Mouse (Mus musculus) hindbrain, postnatal 0 days (tissue): ENCODE data around the gene Meig1. TPM values are rescaled to one million over a fixed set of nuclear protein-coding genes. Genes with fewer than 3 reads are reported as not detected.
A peak's percentile ranks its signal among the peaks of the same experiment; 100 is the strongest.

Experiments
- ATAC-seq: fragments of 200-750 bp; cut with Nextera tagmentation; 2 replicates; pipeline ENCODE4 v1.8.0; 2017; ENCODE audit warnings: mild to moderate bottlenecking, moderate TSS enrichment, moderate library complexity
- DNase-seq: peaks from one replicate; pipeline ENCODE4 v3.0.0-alpha.2; 2015; ENCODE audit warnings: low spot score
- H3K27ac ChIP-seq: fragments of 300-500 bp; sonication (generic); 2 replicates; pipeline ENCODE4 v1.5.1; 2014; ENCODE audit warnings: mild to moderate bottlenecking
- H3K27me3 ChIP-seq: fragments of 300-500 bp; sonication (generic); 2 replicates; pipeline ENCODE4 v1.6.1; 2014; ENCODE audit warnings: low read length, mixed read lengths; ENCODE audit not compliant: insufficient read depth
- H3K36me3 ChIP-seq: fragments of 300-500 bp; sonication (generic); 2 replicates; pipeline ENCODE4 v1.6.1; 2014; ENCODE audit warnings: low read length, mixed read lengths; ENCODE audit not compliant: insufficient read depth
- H3K4me1 ChIP-seq: fragments of 300-500 bp; sonication (generic); 2 replicates; pipeline ENCODE4 v1.6.1; 2014; ENCODE audit warnings: antibody characterized with exemption, low read length, mixed read lengths; ENCODE audit not compliant: insufficient read depth
- H3K4me2 ChIP-seq: fragments of 300-500 bp; sonication (generic); 2 replicates; pipeline ENCODE4 v1.6.1; 2014; ENCODE audit warnings: low read depth, mild to moderate bottlenecking, low read length, moderate library complexity, mixed read lengths
- H3K4me3 ChIP-seq: fragments of 300-500 bp; sonication (generic); 2 replicates; pipeline ENCODE4 v1.5.1; 2014; ENCODE audit warnings: low read length
- H3K9ac ChIP-seq: fragments of 300-500 bp; sonication (generic); replicated peaks from 2 replicates; pipeline ENCODE4 v1.6.1; 2014; ENCODE audit warnings: mild to moderate bottlenecking, low read length, moderate library complexity, mixed read lengths
- H3K9me3 ChIP-seq: fragments of 300-500 bp; sonication (generic); 2 replicates; pipeline ENCODE4 v1.6.1; 2016; ENCODE audit warnings: low read length, mixed read lengths
- CTCF ChIP-seq: IDR thresholded peaks from 2 replicates; pipeline ENCODE4 v1.5.1; 2016; ENCODE audit warnings: antibody characterized with exemption, control low read depth, low read depth
- WGBS: fragments of 180-500 bp; shearing (Covaris S2); extraction: QIAGEN DNeasy Blood & Tissue Kit; methylation state at CpG from one replicate; pipeline ENCODE4 v1.1.7; 2014; 5-methylcytosine and 5-hydroxymethylcytosine counted together
- polyA plus RNA-seq: library from polyadenylated mRNA; unstranded; fragments of >200 nt; fragmentation: Nextera tagmentation; extraction: Ambion mirVana; gene quantifications from 2 replicates; pipeline ENCODE4 v1.2.1, GENCODE M21; 2015
- total RNA-seq: library from RNA; depleted of rRNA; stranded (reverse); fragments of >200 nt; gene quantifications from 2 replicates; pipeline ENCODE4 v1.2.3, GENCODE M21; 2014

Gene Meig1
- total and polyA plus RNA-seq, 2 experiments from 2014 or later = 3.0 to 12.4 TPM

- 80% methylated on average over 6 of the region's 6 CpGs for WGBS
- ATAC-seq (no peak), DNase-seq (no peak)
- H3K36me3 ChIP-seq = peaks cover 11% of the 10 kb centered on the region; the same call in 1 of the 2 replicates
- no peaks in the 10 kb centered on the region for H3K27me3 ChIP-seq
- H3K9ac ChIP-seq = no peak overlapping the region
- H3K4me3 ChIP-seq = no peak overlapping the region
- no peaks in the 10 kb centered on the region for H3K4me1 ChIP-seq
- H3K9me3 ChIP-seq = no peaks in the 10 kb centered on the region
- no peak for TF ChIP-seq CTCF
- no peak overlapping the region for H3K4me2 ChIP-seq
- H3K27ac ChIP-seq = no peak overlapping the region
These were observed 13.1 kb upstream of the Meig1 start for GRCm38 (mm10) chr2:3435369-3436061.

GRCm38 (mm10) chr2:3430956-3431355, 8.5 kb upstream of the Meig1 start:
- Histone ChIP-seq H3K9me3 (no peaks in the 10 kb centered on the region), H3K27ac (no peak overlapping the region), H3K27me3 (no peaks in the 10 kb centered on the region), H3K4me1 (no peaks in the 10 kb centered on the region), H3K4me2 (no peak overlapping the region), H3K9ac (no peak overlapping the region), H3K36me3 (peaks cover 3% of the 10 kb centered on the region; the same call in 1 of the 2 replicates), H3K4me3 (no peak overlapping the region)
- 93% methylated on average over 9 of the region's 9 CpGs for WGBS
- ATAC-seq (no peak), DNase-seq (no peak)
- TF ChIP-seq CTCF = no peak

GRCm38 (mm10) chr2:3424579-3424910, 2.1 kb upstream of the Meig1 start:
- TF ChIP-seq CTCF = no peak
- Histone ChIP-seq H3K27me3 (no peaks in the 10 kb centered on the region), H3K36me3 (no peaks in the 10 kb centered on the region; the same call in 1 of the 2 replicates), H3K4me1 (0 out of 2 replicates have a peak, but pooled peaks cover 3% of the 10 kb centered on the region), H3K27ac (no peak overlapping the region), H3K4me3 (peak overlapping the region; percentile 70), H3K9ac (peak overlapping the region; percentile 56), H3K9me3 (no peaks in the 10 kb centered on the region), H3K4me2 (peak overlapping the region; percentile 99)
- ATAC-seq = no peak
- no peak for DNase-seq
- WGBS = 8% methylated on average over 10 of the region's 10 CpGs

DNA sequence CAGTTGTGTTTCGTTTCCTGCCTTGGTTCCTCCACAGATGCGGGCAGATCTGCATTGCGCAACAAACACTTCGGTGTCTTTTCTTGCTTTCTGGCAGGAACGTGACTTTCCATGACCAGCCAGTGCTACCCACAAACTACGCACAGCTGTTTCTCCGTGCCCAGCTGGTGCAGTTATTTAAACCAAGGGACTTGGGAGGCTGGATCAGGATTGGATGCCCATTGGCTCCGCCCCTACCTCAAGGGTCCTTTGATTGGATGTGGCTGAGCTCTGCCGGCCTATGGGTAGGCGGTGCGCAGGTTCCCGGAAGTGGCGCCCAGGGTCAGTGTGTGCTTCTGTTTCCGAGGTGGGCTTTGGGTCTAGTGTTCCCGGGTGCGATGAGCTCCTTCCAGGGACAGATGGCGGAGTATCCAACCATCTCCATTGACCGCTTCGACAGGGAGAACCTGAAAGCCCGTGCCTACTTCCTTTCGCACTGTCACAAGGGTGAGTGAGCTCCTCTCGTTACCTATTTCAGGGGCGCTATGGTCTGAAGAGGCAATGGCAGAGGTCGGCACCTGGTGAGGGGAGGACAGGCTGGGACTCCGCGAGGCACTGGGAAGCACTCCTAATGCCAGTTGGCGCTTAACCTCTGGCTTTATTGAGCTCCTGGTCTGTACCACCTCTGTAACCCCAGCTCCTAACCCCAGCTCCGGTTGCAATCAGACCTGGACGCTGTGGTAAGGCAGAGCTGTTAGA, 1.6 kb upstream of the Meig1 start, which contains the start of gene Dclre1c:
Dclre1c (plus strand) TSS at position 291 of the 738 bp plus-strand sequence.
- peak; percentile 99 for ATAC-seq

DNA sequence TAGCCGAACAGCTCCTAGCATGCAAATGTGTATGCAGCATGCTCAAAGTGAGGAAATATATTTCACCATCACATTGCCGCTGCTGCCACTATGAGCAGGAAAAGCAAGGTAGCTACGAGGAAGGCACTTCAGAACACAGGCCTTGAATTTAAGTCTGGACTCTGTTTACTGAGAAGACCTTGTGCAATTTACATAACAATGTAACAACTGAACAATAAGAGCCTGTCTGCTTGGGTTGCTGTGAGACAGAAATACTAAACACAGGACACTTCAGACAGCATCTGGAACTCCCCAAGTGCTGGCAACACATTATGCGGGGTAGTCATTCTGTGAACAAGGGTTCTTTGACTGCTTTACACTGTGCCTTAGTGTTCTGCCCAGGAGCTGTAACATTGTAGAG, 2.3 kb downstream of the Meig1 start:
- Histone ChIP-seq H3K27ac (no peak overlapping the region), H3K36me3 (no peaks in the 10 kb centered on the region), H3K9me3 (no peaks in the 10 kb centered on the region), H3K27me3 (no peaks in the 10 kb centered on the region), H3K4me2 (no peak overlapping the region), H3K4me3 (no peak overlapping the region), H3K9ac (no peak overlapping the region), H3K4me1 (0 out of 2 replicates have a peak, but pooled peaks cover 3% of the 10 kb centered on the region)
- DNase-seq = peak; percentile 47
- TF ChIP-seq CTCF = no peak
- WGBS = 37% methylated on average over 4 of the region's 4 CpGs
- no peak for ATAC-seq

More for the DNA sequence above, 1.6 kb upstream of the Meig1 start, which contains the start of gene Dclre1c:
- peak within 1 kb of the TSS; percentile 99 for H3K4me2 ChIP-seq
- H3K4me3 ChIP-seq = peak within 1 kb of the TSS; percentile 70
- TF ChIP-seq CTCF = peak; percentile 19; the same call in 1 of the 2 replicates
- no peak within 1 kb of the TSS for H3K27ac ChIP-seq
- DNase-seq = peak; percentile 95
- 0 out of 2 replicates have a peak, but pooled peaks cover 3% of the 10 kb centered on the region for H3K4me1 ChIP-seq
- WGBS = under 1% methylated on average over 29 of the region's 29 CpGs
- no peaks in the 10 kb centered on the region for H3K9me3 ChIP-seq
- no peaks in the 10 kb centered on the region; the same call in 1 of the 2 replicates for H3K36me3 ChIP-seq
- H3K27me3 ChIP-seq = no peaks in the 10 kb centered on the region
- H3K9ac ChIP-seq = peak within 1 kb of the TSS; percentile 56

GRCm38 (mm10) chr2:3418883-3419431, 3.5 kb downstream of the Meig1 start:
- 0 out of 2 replicates have a peak, but pooled peaks have one; percentile 11 for TF ChIP-seq CTCF
- DNase-seq (peak; percentile 97), ATAC-seq (peak; percentile 96)
- H3K4me2 ChIP-seq = peak overlapping the region; percentile 65
- WGBS = 2% methylated on average over 38 of the region's 38 CpGs
- no peaks in the 10 kb centered on the region for H3K36me3 ChIP-seq
- no peaks in the 10 kb centered on the region for H3K9me3 ChIP-seq
- H3K4me1 ChIP-seq = 0 out of 2 replicates have a peak, but pooled peaks cover 3% of the 10 kb centered on the region
- no peaks in the 10 kb centered on the region for H3K27me3 ChIP-seq
- H3K9ac ChIP-seq = peak overlapping the region; percentile 43; the same call in 1 of the 2 replicates
- peak overlapping the region; percentile 60 for H3K4me3 ChIP-seq
- H3K27ac ChIP-seq = no peak overlapping the region
